Mouse (Mus musculus): ENCODE results near the gene Kcnj12. TPM values are rescaled to one million over a fixed set of nuclear protein-coding genes. Genes with fewer than 3 reads are reported as not detected.

The Kcnj12 gene
- total RNA-seq, 2 experiments from 2014 or later, result 18.3 to 21.0 TPM

DNA sequence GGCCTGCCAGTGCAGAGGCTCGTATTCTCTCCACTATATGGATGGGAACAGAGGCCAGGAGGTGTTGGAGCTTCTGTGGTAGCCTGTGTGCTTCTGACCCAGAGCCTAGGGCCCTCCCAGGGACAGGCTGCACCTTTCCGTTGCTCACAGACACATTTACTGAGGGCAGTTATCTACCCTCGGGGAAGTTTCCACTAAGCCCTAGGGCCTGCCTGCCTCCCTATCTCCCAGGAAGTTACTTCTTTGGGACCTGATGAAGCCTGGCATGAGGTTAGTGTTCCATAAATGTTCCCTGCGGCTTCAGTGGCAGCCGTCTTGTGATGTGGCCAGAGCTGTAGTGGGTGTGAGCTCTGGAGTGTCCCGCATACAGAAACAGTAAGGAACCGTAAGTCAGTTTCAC lies 3.2 kb downstream of the Kcnj12 start:
- peak; percentile 42 for DNase-seq

DNA sequence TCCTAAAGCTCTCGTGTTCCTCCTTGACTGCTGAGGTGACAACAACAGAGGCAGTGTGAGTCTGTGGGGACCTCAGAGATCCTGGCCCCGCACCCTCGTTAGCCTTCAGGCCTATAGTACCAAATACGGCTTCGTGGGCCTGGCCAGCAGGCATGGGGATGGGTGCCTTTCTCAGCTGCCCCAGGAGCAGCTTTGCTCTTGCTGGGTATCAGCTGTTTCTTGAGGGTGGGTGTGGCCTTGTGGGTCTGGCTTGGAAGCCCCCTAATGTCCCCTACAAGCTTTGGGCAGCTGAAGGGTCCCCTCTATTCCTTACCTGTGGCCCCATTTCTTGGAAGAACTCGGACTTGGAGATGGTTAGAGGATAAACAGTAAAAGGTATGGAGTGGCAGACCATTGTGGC lies 4.0 kb downstream of the Kcnj12 start:
- DNase-seq, result no peak

GRCm38 (mm10) chr11:61027160-61027559 lies 4.8 kb downstream of the Kcnj12 start:
- DNase-seq, result no peak

DNA sequence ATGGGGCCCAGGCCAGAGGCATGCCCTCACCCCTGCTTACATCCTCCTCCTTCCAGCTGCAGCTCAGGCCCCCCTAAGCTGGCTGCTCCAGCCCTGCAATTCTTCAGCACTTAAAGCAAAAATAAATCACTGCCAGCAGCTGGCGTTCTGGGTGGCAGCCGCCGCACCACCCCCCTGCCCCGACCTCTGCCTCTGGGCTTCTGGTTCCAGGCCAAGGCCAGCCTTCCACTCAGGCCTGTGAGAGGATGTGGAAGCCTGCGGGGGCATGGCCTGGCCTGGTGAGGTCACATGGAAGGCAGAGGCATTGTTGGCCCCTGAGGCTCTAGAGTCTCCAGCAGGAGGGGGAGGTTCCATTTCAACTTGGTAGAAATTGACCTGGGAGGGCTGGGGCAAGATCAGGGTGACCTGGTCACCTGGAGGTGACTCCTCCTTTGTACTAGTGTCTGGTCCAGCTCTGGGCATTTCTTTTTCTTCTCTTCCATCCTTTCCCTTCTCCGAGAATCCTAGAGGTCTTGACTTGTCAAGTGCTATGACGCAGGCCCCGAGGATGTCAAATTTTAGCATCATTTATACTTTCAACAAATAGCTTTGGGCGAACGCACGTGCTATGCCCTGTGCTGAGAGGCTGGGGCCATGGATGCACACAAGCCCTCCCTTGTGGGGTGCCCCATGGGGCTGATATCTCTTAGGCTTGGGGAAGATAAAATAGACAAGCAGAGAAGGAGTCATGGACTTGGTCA lies 6.0 kb downstream of the Kcnj12 start:
- peak; percentile 67 for DNase-seq

DNA sequence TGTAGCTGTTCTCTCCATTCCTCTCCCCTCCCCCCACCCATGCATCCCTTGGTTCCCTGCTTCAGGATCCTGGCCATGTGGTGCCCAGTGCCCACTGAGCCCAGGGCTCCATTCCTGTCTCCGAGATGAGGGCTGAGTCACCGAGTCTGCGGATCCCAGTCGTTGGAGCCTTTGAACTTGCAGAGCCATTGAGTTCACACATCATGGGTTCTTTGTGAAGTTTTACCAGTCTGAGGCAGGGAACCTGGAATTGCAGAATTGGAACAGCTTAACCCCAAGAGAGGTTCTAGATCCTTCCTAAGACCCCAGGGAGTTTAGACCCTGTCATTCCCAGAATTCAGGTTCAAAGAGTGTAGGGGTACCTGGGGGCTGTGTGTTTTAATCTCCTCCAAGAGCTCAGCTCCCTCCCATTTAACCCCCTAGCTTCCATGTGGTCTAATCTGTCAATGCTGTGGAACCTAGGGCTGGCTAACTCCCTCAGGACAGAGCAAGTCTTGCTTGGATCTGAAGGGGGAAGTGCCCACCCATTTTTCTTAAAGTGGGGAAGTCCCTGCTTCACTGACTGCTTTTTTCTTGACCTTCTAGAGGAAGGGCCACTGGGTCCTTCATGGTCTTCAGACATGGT lies 6.9 kb downstream of the Kcnj12 start:
- no peak for DNase-seq

- DNase-seq, result no peak
These were observed 7.7 kb downstream of the Kcnj12 start for GRCm38 (mm10) chr11:61029864-61030595.

DNA sequence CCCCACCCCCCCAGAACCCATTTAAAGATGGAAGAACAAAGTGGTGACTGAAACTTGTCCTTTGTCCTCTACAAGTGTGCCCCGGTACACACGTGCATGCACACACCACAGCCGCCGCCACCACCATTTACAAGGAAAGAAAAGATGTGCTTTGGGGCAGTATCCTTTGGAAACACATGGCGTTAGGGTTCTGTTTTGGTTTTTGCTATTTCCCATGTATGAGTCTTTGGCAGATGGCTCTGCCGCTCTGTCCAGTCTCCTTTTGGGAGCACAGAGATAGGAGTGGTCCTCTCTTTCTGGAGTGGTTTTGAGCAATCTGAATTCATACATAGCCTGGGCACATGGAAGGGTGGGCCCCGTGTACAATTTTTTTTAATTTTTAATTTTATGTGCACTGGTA lies 8.8 kb downstream of the Kcnj12 start:
- DNase-seq, result no peak

DNA sequence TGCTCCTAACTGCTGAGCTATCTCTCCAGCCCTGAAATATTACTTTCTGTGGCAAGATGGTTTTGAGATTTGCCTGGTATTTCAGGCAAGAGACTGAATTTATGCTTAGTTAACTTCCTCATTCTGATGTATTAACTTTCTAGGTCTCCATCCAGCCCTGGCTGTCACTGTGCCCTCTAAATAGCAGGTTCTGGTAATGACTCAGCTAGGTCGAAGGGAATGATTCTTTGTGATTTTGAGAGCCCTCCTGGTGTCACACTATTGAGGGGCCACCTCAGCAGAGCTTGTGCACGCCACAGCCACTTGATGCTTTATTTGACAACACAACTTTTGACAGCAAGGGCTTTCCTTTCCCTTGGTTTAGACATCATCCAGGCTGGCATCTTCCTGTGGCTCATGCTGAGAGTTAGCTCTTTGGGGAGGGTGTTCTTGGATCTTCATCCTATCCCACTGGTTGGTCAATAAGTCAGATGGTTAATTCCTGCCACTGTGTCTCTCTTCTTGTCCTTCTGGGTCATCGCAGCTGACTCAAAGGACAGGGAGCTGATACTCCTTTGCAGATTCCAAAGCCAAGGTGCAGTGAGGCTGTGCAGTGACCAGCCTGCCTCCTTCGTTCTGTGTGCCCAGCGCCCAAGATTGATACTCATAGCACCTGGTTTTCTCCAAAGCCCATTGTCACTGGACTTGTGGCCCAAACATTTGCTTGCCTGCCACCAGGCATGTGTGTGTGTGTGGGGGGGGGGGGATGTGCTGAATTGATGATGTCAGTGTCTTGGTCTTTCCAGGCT lies 9.5 kb downstream of the Kcnj12 start:
- DNase-seq, result no peak

DNA sequence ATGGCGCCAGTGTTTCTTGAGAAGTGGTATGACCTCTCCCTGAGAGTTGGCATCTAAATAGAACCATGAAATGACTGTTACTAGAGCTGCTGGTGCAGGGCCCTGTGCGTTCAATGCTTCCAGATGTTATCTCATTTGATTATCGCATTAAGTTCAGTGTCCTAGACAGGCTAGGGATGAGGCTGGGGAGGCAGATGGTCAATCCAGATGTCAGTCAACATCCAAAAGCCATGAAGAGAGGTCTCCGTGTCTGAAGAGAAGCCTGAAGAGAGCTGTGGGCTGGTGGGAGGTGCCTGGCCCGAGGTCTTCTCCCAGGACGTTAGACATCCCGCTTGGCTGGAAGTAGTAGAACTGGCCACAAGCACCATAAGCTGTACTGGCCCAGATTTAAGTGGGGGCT lies 10.1 kb downstream of the Kcnj12 start:
- no peak for DNase-seq

- no peak for DNase-seq
These were observed 10.8 kb downstream of the Kcnj12 start for GRCm38 (mm10) chr11:61033160-61033559.

DNA sequence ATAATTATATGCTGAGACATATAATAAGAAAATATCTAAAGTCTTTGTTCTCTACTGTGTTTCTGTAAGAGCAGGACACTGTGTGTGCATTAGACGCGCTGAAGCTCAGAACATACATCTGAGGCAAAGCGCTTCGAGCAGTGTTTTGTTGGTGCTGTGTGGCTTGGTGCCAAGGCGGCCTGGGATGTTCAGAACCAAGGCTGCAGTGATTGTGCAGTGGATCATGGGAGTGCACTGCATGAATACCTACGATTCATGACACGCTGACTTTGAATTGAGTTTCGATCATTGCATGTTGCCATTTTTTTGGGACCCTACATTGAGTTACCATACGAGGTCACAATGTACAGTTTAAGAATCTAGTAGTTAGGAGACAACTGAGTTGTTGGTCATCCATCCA lies 14.3 kb downstream of the Kcnj12 start:
- DNase-seq, result no peak

DNA sequence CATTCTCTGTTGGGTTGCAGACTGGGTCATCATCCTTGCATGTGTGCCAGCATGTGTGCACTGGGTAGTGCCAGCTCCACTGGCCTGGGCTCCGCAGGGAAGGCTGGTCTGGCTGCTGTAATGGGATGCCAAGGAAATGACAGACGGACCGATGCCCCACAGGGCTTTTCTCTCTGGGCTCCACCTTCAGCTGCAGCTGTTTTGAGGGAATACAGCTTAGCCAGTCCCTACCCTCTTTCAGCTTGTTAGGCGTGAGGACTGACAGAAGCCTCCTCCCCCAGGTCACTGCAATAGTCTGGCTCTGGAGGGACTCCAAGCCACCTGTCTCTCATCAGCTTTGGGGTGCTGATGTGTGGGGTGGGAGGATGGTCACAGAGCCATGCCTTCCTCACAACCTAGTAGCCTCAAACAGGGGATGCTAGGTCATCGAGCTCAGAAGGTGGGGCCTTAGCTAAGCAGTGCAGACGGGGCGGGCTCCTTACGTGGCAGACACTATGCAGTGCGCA lies 16.0 kb downstream of the Kcnj12 start:
- peak; percentile 59 for DNase-seq

- no peak for DNase-seq
These were observed 18.7 kb downstream of the Kcnj12 start for GRCm38 (mm10) chr11:61040856-61041652.

DNA sequence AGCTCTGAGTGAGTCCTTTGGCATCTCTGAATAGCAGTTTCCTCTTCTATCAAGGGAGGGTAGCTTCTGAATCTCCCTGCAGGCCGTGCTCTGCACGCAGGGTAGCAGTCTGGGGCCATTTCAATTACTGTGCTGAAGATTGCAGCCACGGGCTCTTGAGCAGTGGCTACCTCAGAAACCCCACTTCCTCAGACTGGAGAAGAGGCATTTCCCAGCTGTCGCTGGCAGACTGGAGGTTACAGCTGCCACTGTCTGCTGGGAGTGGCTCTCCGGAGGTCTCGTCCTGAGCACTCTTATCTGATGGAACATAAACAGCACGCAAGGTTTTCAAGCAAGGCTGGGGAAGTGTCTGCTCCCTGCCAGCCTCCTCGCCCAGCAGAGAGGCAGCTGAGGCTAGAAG lies 20.2 kb downstream of the Kcnj12 start:
- no peak for DNase-seq

DNA sequence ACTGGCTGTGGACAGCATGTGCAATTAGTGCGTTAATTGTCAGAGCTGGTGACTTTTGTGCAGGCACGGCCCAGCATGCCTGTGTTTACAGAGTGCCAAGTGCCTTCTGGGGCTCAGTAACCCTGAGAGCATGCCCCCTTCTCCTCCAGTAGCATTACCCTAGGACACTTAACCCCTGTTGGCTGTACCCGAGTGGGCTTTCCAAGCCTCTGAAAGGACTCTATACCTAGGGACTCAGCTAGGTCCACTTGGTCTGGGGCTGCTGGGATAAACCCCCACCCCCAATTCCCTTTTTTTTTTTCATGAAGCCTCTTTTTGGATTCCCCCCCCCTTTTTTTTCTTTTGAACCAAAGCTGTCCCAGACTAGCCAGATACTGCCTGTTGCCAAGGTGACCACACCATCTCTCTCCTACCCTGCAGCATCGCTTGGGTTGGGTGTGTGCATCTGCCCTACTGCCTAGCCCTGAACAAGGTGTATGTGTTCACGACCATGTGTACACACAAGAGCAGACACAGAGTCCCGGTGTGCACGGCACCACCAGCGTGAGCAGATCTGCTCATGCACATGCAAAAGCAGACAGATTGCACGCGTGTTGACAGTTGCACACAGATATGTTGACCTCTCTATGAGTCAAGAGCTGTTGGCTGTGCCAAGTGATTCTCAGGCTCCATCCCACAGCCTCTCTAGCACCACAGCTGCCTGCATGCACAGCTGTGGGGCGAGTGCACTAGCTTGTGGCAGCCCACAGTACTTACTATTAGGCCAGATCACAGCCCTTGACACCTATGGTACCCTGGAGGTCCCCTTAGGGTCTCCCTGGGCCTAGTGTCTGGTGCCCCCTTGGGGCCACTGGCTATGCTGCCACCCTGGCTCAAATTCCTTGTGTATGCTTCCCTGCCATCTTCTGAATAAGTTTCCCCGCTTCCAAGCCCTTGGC lies 21.0 kb downstream of the Kcnj12 start:
- DNase-seq, result peak; percentile 63

GRCm38 (mm10) chr11:61044741-61045140 lies 22.4 kb downstream of the Kcnj12 start:
- no peak for DNase-seq

GRCm38 (mm10) chr11:61047441-61047840 lies 25.1 kb downstream of the Kcnj12 start:
- DNase-seq, result no peak

- DNase-seq, result peak; percentile 31
These were observed 28.8 kb downstream of the Kcnj12 start for GRCm38 (mm10) chr11:61051151-61051550.

GRCm38 (mm10) chr11:61056871-61057270 lies 34.5 kb downstream of the Kcnj12 start:
- DNase-seq, result no peak

DNA sequence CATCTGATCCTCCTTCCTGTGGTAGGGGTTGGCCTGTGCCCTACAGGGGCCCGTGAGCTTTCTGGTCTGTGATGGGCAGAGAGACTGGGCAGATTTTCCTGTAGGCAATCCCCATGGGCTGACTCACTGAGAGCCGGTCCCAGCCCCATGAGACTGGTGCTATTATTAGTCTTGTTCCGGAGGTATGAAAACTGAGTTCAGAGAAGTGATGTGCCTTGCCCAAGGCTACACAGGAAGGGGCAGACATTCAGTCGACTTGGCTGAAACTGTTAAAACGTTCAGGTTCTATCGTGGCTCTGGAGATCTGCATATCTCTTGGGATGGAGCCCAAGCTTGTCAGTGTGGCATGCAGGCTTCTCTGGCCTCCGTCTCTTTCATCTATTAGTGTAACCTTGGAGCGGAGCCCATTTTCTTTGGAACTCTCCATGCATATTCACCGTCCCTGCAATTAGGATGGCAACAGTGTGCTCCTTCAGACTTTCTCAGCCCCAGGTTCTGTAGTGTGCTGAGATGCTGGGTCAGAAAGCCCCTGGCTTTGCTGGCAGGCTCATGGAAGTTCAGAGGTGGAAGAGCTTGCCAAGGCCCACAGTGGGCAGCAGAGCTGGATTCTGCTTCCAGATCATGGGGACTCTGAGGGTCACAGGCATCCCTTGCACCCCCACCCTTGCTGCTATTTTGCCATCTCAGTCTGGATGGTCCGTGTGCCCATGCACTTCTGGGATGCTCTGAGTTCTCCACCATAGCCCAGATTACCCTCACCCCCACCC lies 37.5 kb downstream of the Kcnj12 start:
- peak; percentile 27 for DNase-seq
